Mouse (Mus musculus) CH12.LX (cell line): ENCODE data around the gene Cplx1.

ENCODE experiments used
- CHD2 ChIP-seq: IDR thresholded peaks from 2 replicates; pipeline ENCODE4 v1.6.1; 2011; ENCODE audit warnings: low read length, improper control_type of control experiment
- CTCF ChIP-seq, 2 experiments: IDR thresholded peaks in 1 of 2; conservative IDR thresholded peaks in 1 of 2; 2 replicates each; pipeline ENCODE4 v1.5.1; 2011 to 2012; ENCODE audit warnings: low read depth in 2 of 2, low read length in 2 of 2, improper control_type of control experiment in 1 of 2, inconsistent platforms in 1 of 2, mild to moderate bottlenecking in 1 of 2, moderate library complexity in 1 of 2
- POLR2A ChIP-seq: IDR thresholded peaks from 2 replicates; pipeline ENCODE4 v1.6.1; 2011; ENCODE audit warnings: low read depth, mild to moderate bottlenecking, improper control_type of control experiment, low read length

GRCm38 (mm10) chr5:108573054-108573453 is 23.2 kb upstream of the Cplx1 start:
- TF ChIP-seq CHD2 = no peak
- TF ChIP-seq POLR2A = no peak
- TF ChIP-seq CTCF (conservative IDR thresholded peaks at IDR 0.05 in 1 of 2, IDR thresholded peaks at IDR 0.05 in 1 of 2; ENCODE audit: low read depth in 2 of 2, low read length in 2 of 2) = no peak
